Mouse (Mus musculus) thymus, adult 2 months (tissue): ENCODE measurements around the gene Patj.

ENCODE experiments used
- CTCF ChIP-seq: fragments of 200-500 bp; IDR thresholded peaks from 2 replicates; pipeline ENCODE4 v1.5.1; 2012; ENCODE audit warnings: mild to moderate bottlenecking, control low read depth, low read length, moderate library complexity, borderline replicate concordance; ENCODE audit not compliant: control insufficient read depth, poor library complexity, insufficient read depth; ENCODE audit errors: extremely low read depth
- POLR2A ChIP-seq: fragments of 200-500 bp; IDR thresholded peaks from 2 replicates; pipeline ENCODE4 v1.6.1; 2012; ENCODE audit warnings: mild to moderate bottlenecking, low read length, control low read depth, moderate library complexity; ENCODE audit not compliant: control insufficient read depth, poor library complexity, insufficient read depth; ENCODE audit errors: extremely low read depth

DNA sequence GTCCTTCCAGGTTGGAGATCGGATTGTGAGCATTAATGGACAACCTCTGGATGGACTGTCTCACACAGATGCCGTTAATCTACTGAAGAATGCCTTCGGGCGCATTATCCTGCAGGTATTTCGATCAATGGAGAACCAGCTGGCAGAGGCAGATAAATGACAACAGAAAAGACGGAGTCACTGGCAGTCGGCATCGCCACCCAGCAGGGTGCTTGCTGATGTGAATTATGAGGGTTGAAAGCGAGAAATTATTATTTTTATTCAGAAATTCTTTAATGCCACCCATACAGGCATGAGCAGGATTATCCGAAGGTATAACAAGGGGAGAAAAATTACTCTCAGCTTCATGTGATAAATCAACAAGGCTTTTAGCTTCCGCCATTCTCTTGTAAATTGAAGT is 292.5 kb downstream of the Patj start:
- TF ChIP-seq POLR2A, result no peak
- no peak for TF ChIP-seq CTCF
